Mouse (Mus musculus): ENCODE measurements at regions not wholly inside any gene's neighbourhood (a gene's known extent, or its start where the extent isn't known, plus 50 kb on each side); places are given as distances from the start of the nearest gene placed in this dataset.

DNA sequence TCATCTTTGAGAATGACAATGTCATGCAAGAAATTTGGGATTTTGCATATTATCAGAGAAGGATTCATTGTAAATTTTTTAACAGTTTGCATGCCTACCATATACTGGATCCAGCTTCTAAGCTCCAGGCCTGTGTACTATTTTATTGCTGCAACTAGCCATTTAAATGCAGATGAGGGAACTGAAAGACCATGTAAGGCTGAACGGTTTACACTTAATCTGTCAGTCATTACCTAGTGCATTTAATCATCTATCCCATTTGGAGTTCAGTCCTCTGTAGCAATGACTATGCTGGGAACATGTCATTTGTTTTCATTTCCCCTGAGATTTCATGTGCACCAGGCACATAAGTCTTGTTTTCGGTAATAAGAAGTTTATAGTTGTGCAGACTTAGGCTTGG is 631.8 kb upstream of the Gm21961 start:
- DNase-seq, result no peak

DNA sequence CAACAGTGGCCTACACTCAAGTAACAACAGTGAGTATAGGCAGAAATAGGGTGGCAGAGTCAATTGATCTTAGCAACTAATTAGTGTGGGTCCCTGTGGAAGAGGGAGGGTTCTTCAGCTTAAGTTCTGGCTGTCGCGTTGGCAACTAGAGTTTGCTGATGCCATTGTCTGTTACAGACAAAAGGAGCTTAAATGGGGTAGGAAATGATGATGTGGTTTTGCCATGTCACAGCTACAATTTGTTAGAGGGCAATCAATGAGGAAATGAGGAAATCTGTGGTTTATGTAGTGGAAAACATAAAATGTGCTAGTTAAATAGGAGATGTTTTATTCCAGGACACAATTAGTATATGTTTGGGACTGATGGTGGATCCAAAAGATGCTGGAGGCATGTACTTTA is 624.8 kb upstream of the Gm21961 start:
- DNase-seq, result no peak

DNA sequence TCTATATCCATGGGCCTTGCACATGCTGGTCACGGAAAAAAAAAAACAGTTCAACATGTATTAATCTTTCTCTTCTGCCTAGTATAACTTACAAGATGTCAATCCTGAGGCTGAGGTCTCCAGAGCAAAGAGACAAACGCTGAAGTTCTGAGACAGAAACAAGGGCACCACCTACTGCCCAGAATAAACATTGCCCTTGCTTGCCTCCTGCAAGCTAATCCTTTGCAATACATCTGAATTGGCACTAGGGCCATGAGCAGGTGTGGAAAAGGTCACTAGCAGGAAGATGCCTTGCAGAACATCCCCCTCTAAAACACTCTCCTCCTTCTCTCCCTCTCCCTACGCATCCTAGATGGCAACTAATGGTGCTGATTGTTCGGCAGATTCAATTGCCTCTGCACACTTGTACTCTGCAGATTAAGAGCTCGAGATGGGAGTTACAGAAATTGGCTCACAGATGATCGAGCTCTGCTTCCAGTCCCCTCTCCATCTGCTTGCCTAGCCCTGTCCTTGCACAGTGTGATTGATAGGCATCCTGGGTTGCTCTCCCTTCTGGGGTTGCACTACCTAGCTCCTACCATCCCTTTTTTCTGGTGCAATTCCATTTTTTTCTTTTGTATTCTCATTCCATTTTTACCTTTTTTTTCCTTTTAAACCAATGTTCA is 622.9 kb upstream of the Gm21961 start:
- DNase-seq, result peak; percentile 70

DNA sequence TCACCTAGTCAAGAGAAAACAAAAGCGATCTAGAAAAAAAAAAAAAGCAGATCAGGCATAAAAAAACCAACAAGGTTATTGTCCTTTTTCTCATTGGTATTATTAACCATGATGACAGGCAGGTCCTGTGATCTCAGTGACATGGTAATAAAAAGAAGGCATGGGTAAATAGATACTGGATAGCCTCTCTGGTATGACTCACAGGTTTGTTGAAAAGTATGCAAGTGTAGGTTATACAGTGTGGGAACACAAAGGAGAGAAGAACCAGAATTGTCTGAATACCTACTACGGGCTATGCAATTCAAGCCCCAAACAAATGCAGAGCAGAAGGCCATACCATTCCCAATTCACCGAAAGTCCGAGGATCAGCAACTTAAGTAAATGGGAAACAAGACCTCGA is 617.7 kb upstream of the Gm21961 start:
- DNase-seq, result no peak

DNA sequence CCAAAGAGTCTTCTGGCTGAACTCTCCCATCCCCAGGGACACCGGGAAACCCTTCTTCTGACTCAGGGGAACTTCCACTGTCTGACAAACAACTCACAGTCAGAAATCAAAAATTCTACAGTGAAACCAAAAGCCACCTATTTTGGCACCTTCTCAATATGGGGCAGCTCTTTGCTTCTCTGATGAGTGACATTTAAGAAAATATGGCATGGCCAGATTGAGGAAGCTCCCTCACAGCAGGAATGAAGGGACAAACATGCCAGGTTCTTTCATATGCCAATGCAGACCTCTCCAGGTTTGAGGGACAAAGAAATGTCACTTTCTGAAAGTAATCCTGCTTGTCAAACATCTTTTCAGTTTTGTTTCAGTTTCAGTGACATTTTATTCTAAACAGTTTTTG is 615.8 kb upstream of the Gm21961 start:
- DNase-seq, result no peak

DNA sequence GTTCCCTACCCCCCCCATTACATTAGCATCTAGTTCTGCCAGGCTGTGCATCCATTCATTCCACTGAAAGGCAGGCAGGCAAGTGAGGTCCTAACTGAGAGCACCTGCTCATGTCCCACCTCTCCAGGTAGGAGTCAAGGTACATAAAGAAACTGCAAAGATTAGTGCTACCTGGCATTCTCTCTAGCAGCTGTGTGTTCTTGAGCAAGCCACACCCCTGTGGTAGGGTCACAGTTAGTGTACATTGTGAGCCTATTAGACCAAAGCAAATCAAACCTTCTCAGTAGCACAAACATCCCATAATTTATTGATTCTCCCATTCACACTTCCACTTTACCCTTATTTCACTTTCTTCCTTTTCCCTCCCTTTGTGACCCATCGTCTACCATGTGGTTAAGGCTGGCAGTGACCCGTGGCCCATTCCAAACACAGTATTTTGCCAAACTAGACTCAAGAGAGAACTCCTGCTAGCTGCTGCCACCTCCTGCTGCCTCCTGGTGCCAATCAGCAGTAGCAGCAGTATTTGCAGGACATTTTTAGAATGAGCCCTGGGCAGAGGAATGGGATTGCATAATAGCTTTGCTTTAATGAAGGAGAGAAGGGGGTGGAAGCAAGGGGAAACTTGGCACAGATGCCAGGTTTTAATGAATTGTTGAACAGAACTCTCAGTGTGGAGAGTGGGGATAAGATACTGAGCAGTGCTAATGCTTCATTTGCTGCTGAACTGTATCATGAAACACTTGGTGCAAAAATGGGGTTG is 578.2 kb upstream of the Gm21961 start:
- DNase-seq, result peak; percentile 21

DNA sequence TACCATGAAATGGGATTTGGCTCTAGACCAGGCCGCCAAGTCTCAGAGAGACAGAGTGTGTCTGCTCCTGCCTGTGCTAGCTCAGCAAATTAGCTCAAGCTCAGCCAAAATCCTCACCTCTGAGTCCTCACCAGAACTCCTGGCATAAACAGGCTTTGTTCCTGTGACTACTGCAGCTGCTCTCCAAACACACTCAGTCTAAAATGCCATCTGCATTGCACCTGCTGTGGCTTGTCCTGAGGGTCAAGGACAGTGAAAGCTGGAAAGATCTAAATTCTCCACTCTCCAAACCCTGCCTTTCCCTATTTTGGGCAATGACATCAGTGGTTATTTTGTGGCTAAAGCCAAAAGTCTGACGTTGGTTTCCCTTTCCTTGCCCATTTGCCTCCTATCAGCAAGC is 570.9 kb upstream of the Gm21961 start:
- no peak for DNase-seq

DNA sequence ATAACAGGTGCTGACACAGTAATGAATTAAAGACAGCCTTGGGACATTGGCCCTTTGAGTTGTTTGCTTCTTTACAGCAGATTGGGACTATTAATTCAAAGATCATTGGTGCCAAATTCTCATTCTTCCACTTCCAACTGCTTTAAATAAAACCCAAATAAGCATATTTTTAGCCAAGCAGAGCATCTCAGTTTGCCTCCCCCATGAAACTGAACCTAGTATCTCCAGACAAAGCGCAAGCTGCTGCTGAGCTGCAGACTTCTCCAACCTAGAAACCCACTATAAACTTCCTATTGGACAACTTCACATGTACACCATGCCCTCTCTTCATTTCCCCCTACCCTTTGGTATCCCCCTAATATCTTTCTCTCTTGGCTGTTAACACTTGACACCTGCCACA is 564.6 kb upstream of the Gm21961 start:
- no peak for DNase-seq

DNA sequence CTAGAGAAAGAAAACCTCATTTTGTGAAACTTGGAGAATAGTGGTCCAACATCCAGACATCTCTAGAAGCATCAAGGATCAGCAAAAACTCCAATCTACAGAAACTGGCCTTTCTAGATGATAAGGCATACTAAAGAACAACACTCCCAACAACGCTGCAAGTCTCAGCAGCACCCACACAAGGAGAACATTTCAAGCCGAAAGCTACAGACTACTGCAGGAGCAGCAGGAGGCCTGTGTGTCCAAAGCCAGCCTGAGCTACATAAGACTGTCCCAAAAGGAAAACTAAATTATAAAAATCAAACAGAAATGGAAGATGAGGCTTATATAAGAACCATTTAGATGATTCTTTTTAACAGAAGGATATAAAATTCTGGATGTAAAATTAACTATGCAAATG is 553.2 kb upstream of the Gm21961 start:
- DNase-seq, result no peak

DNA sequence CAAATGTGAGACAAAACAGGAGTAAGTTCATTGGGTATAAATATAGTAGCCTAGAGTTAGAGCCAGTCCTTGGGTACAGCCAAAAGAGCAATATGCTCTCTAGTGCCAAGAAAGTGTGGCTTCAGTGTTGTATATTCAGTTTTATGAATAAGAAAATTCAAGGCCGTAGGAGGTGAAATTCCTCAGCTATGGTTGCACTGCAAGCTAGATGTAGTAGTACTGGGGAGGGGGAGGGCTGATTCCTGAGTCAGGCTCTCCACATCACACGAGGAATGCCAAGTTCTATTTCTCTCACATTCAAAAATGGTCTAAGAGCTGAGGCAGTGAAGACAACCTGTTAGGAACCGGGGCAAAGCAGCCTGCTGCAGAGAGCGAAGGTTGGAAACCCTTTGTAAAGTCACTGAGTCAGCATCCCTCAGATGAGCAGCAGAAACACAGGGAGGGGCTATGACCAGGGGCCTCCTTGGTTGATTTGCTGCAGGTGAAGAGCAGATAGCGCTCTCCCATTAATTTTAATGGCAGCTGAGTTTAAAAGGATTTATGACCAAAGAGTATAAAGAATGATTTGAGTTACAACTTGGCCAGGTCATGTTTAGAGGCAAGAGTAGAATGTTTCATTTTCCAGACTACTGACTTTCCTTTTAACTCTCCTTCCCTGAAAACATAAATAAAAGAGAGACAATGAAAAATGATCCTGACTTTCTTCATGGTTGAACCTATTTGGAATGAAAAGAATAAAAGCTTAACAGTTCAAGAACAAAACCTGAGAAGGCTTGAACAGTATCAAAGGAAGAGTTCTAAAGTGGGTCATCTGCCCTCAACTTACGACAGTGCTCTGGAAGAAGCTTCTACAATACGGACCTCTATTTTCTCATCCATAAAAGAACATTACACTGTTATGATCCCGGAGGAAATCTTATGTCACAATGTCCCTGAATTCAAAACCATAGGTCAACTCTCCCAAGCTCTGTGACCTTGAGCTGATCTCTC is 543.4 kb upstream of the Gm21961 start:
- no peak for DNase-seq

DNA sequence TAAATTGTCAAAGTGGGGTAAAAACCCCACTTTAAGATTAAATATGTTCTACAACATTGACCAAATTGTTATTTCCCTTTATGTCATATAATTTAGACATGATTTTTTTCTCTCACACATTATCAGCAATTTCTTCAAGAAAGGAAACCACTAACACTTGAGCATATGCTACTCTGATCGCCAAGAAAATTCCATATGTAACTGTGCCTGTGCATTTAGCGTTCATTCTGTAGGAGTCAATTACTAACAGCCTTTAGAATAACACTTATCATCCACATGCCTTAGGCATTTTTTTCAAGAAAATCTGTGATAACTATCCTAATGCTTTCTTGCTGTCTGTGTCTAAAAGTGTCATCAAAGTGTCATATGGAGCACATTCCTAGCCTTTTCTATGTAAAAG is 534.3 kb upstream of the Gm21961 start:
- DNase-seq, result no peak

DNA sequence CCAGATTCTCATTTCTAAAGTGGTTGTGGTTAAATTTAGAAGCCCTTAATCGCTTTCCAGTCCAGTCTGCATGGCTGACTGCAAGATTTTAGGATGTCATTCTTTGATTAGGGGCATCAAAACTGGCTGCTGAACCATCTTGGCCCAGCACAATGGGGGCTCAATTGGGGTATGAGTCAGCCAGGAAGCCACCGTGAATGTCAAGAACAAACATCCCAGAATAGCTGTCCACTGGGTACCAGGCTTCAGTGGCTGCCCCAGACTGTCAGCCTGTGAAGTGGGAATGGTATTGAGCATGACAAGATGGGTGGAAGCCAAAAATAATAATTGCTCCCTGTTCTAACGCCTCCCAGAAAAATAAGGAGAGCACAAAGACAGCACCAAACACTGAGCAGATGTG is 520.9 kb upstream of the Gm21961 start:
- DNase-seq, result no peak

DNA sequence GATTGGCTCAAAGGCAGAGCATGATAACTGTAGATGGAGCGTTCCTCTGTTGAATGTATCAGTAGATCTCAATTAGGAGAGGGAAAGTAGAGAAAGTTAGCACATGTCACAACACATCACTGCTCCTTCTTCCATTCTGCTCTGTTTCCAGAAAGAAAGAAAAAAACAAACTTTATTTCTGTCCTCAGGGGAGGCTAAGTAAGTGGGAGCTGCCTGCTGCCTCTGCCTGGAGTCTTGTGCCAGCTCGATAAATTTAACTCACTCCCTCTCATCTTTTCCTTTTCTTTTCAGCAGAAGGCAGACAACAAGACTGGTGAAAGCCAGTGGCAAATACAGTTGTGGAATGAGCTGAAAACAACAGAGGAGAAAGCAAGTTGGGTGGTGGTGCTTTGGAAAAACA is 517.5 kb upstream of the Gm21961 start:
- DNase-seq, result peak; percentile 6

DNA sequence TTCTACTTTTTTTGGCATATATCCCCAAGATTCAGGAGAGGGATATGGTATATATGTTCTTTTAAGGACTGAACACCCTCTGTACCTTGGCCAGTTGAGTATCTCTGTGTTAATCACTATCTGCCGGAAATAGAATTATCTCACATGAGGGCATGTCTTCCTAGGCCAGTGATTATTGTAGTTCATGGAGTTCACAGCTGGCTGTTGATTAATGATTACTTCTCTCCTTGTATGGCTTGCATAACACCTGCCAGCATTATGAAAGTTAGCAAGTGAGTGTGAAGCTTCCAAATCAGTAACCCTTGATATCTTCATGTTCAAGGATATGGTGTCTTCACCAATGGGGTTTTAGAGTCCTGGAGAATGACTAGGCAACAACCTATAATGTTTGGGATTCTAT is 488.0 kb upstream of the Gm21961 start:
- no peak for DNase-seq

DNA sequence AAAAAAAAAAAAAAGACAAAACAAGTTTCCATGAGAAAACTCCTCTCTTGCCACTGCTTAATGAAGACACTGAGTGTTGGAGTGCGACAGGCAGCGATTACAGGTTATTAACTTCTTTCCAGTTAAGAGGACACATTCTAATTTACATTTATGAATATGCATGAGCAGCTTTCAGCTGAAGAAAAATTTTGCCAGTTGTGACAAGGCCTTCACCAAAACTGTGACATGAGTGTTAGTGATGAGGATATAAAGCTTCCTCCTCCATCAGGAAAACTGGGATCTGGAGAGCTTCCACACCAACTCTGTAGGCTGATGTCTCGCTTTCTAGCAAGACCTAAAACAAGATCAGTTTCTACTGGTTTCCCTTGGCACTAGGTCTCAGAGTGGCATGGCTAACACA is 464.2 kb upstream of the Gm21961 start:
- DNase-seq, result no peak

DNA sequence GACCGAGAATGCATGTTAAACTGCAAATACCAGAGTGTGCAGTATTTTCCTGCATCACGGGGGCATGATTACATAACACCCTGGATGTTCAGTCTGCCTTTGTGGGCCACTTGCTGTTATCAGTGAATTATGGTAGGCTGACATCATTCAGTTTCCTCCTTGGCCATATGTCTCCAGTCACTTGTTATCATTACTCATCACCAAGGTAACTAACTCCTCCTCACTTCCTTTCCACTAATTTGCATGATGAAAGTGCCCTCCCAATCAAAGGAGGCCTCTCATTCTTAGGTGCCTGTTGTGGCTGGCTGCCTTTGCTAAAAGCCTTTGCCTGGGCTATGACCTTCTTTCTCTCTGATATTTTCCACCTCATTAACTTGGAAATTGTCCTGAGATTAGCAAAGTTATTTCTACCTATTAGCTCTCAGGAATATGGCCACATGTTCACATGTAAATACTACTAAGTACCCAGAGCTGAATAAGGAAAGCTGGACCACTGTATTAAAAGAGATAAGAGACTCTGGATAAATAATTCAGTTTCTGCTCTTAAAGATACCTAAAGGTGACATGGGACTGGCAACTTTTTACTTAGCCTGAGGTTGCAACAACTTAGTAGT is 440.6 kb upstream of the Gm21961 start:
- no peak for DNase-seq

DNA sequence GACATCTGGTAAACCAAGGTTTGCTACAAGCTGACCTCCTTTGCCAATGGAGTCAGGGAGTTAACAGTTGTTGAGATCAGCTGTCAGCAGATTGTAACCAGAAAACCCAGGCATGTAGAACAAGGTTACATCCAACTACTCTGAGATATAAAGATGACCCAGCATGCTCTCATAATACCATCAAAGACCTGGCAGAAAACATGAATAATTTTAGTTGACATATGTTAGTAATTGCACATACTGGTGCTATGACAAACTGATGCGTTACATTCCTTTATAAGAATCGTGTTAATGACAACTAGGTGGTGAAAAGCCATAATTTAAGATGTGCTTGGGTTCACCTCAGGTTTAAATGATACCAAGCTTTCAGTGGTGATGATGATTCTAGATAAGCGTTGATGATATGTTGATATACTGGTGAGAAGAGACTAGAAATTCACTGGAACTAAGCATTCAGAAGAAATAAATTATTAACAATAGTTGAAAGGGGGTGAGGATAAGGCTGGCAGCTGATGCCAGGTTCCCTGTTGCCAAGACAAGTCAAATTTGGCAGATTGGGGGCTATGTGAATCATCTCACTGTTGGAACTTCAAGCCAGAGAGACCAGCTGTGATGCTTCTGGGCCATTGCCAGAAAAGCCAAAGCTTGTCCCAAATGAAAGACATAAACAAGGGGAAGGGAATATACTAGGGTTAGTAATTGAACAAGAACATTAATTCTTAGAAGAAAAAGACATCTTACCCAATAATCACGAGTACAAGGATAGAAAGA is 437.7 kb upstream of the Gm21961 start:
- no peak for DNase-seq

DNA sequence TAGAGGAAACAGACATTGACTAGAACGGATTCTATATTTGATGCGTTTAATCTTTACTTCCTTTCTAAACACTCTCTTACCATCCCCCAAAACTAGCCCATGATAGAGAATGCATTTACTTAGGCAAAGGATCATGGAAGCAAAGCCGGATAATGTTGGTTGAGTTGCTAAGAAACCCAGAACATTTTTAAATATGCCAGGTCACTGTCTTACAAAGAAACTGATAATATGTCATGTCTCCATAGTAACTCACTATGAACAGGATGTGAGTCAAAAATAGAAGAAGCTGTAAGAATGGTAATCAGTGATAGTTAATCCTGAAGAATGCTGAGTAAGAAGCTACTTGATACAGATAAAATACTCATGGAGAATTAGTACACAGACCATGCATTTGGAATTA is 405.0 kb upstream of the Gm21961 start:
- no peak for DNase-seq
